Mouse (Mus musculus) neural tube, embryonic 12.5 days (tissue): ENCODE data around the gene Gm10563. TPM values are rescaled to one million over a fixed set of nuclear protein-coding genes. Genes with fewer than 3 reads are reported as not detected.

Experiments used
- ATAC-seq: fragments of 200-750 bp; cut with Nextera tagmentation; 2 replicates; pipeline ENCODE4 v1.8.0; 2017; ENCODE audit warnings: low read depth, mild to moderate bottlenecking, moderate TSS enrichment, moderate library complexity; ENCODE audit not compliant: low FRiP score
- H3K27ac ChIP-seq: fragments of 300-500 bp; sonication (generic); 2 replicates; pipeline ENCODE4 v1.5.1; 2016
- H3K27me3 ChIP-seq: fragments of 300-500 bp; sonication (generic); replicated peaks from 2 replicates; pipeline ENCODE4 v1.6.1; 2016; ENCODE audit warnings: mild to moderate bottlenecking
- H3K36me3 ChIP-seq: fragments of 300-500 bp; sonication (generic); 2 replicates; pipeline ENCODE4 v1.6.1; 2016; ENCODE audit warnings: mild to moderate bottlenecking
- H3K4me1 ChIP-seq: fragments of 300-500 bp; sonication (generic); 2 replicates; pipeline ENCODE4 v1.6.1; 2016
- H3K4me2 ChIP-seq: fragments of 300-500 bp; sonication (generic); replicated peaks from 2 replicates; pipeline ENCODE4 v1.6.1; 2016; ENCODE audit warnings: mild to moderate bottlenecking
- H3K4me3 ChIP-seq: fragments of 300-500 bp; sonication (generic); 2 replicates; pipeline ENCODE4 v1.5.1; 2016
- H3K9ac ChIP-seq: fragments of 300-500 bp; sonication (generic); 2 replicates; pipeline ENCODE4 v1.6.1; 2016; ENCODE audit warnings: mild to moderate bottlenecking
- H3K9me3 ChIP-seq: fragments of 300-500 bp; sonication (generic); 2 replicates; pipeline ENCODE4 v1.6.1; 2016; ENCODE audit warnings: mild to moderate bottlenecking
- whole genome bisulfite sequencing: fragments of 180-500 bp; shearing (Covaris S2); methylation state at CpG from one replicate; pipeline ENCODE4 v1.1.7; 2016; 5-methylcytosine and 5-hydroxymethylcytosine counted together
- polyA plus RNA-seq: library from polyadenylated mRNA; unstranded; fragments of >200 nt; fragmentation: Nextera tagmentation; extraction: Ambion mirVana; gene quantifications from 2 replicates; pipeline ENCODE4 v1.2.1, GENCODE M21; 2016

The Gm10563 gene
- polyA plus RNA-seq, 1 experiment from 2014 or later, result not detected

DNA sequence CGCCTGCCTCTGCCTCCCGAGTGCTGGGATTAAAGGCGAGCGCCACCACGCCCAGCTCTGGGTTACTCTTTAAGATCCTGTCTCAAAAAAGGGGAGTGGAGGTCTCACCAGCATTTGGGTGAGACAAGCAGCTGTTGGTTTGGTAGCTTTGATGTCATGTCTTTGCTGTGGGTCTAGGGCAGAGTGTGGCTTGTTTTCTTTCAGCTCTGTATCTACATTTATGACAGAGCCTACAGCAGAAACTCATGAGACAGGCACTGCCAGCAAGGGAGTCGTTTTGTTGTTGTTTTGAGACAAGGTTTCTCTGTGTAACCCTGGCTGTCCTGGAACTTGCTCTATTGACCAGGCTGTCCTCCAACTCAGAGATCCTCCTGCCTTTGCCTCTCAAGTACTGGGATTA is 41.4 kb downstream of the Gm10563 start:
- H3K4me1 ChIP-seq, result peaks cover 9% of the 10 kb centered on the region; the same call in 1 of the 2 replicates
- no peak overlapping the region for H3K27ac ChIP-seq
- no peaks in the 10 kb centered on the region for H3K27me3 ChIP-seq
- no peak for ATAC-seq
- no peaks in the 10 kb centered on the region for H3K9me3 ChIP-seq
- H3K9ac ChIP-seq, result no peak overlapping the region
- no peak overlapping the region for H3K4me3 ChIP-seq
- peaks cover 8% of the 10 kb centered on the region; the same call in 1 of the 2 replicates for H3K36me3 ChIP-seq
- no peak overlapping the region for H3K4me2 ChIP-seq
- 95% methylated on average over 6 of the region's 6 CpGs for WGBS

DNA sequence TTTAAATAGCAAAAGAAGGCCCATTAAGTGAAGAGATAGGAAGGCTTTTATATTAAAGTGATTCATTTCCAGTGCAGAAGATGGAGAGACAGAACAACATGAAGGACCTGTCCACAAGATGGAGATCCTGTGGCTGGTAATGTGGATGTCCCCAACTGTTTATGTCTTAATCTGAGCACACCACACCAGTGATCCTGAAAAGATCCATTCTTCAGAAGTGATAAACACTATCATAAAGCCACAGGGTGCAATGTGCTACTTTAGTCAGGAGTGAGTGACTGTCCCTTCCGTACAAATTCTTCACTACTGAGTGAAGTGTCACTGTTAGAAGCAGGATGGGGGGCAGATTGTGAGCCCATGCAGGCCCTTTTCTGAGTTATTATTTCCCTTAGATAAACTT is 42.5 kb downstream of the Gm10563 start:
- Histone ChIP-seq H3K27ac (no peak overlapping the region), H3K4me1 (peaks cover 9% of the 10 kb centered on the region; the same call in 1 of the 2 replicates), H3K9me3 (no peaks in the 10 kb centered on the region), H3K4me2 (peak overlapping the region; percentile 95), H3K27me3 (no peaks in the 10 kb centered on the region), H3K4me3 (no peak overlapping the region), H3K36me3 (peaks cover 8% of the 10 kb centered on the region; the same call in 1 of the 2 replicates), H3K9ac (peak overlapping the region; percentile 97; the same call in 1 of the 2 replicates)
- no peak for ATAC-seq
- WGBS, result 78% methylated on average over 1 of the region's 1 CpGs

GRCm38 (mm10) chr4:155601997-155602456 is 43.2 kb downstream of the Gm10563 start:
- WGBS, result 3% methylated on average over 30 of the region's 31 CpGs

GRCm38 (mm10) chr4:155601091-155601996 is 43.9 kb downstream of the Gm10563 start, which contains the start of gene Slc35e2:
Gene Slc35e2, plus strand, starts transcription at chr4:155601416.
- ATAC-seq, result peak; percentile 97
- Histone ChIP-seq H3K9ac (peak within 1 kb of the TSS; percentile 97), H3K4me2 (peak within 1 kb of the TSS; percentile 95), H3K27me3 (no peaks in the 10 kb centered on the region), H3K36me3 (peaks cover 8% of the 10 kb centered on the region; the same call in 1 of the 2 replicates), H3K4me3 (peak within 1 kb of the TSS; percentile 98), H3K27ac (peak within 1 kb of the TSS; percentile 97), H3K4me1 (peaks cover 9% of the 10 kb centered on the region; the same call in 1 of the 2 replicates), H3K9me3 (no peaks in the 10 kb centered on the region)
- WGBS, result under 1% methylated on average over 61 of the region's 65 CpGs

More at GRCm38 (mm10) chr4:155601997-155602456, 43.2 kb downstream of the Gm10563 start:
- Histone ChIP-seq H3K4me3 (peak overlapping the region; percentile 98), H3K27ac (peak overlapping the region; percentile 97), H3K4me1 (peaks cover 9% of the 10 kb centered on the region; the same call in 1 of the 2 replicates), H3K9me3 (no peaks in the 10 kb centered on the region), H3K27me3 (no peaks in the 10 kb centered on the region), H3K36me3 (peaks cover 8% of the 10 kb centered on the region; the same call in 1 of the 2 replicates), H3K9ac (peak overlapping the region; percentile 97), H3K4me2 (peak overlapping the region; percentile 95)
- peak; percentile 42 for ATAC-seq

DNA sequence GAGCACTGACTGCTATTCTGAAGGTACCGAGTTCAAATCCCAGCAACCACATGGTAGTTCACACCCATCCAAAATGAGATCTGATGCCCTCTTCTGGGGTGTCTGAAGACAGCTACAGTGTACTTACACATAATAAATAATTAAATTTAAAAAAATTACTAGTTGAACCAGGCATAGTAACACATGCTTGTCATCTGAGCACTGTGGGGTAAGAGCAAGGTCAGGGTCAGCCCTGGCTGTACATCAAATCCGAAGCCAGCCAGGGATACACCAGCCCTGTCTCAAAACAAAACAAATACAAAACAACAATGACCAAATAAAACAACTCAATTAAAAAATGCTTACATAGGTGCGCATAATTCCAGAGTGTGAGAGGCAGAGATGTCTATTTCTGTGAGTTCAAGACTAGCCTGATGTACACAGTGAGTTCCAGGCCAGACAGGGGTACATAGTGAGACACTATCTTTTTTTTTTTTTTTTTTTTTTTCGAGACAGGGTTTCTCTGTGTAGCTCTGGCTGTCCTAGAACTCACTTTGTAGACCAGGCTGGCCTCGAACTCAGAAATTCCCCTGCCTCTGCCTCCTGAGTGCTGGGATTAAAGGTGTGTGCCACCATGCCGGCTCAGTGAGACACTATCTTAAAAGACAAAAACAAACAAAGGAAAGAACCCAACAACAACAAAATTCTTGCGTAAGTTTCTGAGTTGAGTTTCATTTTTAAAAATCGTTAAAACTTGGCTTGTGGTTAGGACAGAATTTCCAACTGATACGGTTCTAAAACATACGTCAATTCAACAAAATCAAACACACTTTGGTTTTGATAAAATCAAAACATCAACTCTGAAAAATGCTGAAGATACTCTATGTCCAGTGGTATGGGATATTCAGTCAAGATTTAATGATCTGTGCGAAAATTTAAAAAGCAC is 45.0 kb downstream of the Gm10563 start:
- Histone ChIP-seq H3K36me3 (peaks cover 8% of the 10 kb centered on the region; the same call in 1 of the 2 replicates), H3K4me2 (peak overlapping the region; percentile 95), H3K4me3 (peak overlapping the region; percentile 98; the same call in 1 of the 2 replicates), H3K9ac (peak overlapping the region; percentile 97), H3K9me3 (no peaks in the 10 kb centered on the region), H3K27me3 (no peaks in the 10 kb centered on the region), H3K4me1 (peaks cover 9% of the 10 kb centered on the region; the same call in 1 of the 2 replicates), H3K27ac (no peak overlapping the region)
- WGBS, result 90% methylated on average over 11 of the region's 11 CpGs
- ATAC-seq, result no peak

DNA sequence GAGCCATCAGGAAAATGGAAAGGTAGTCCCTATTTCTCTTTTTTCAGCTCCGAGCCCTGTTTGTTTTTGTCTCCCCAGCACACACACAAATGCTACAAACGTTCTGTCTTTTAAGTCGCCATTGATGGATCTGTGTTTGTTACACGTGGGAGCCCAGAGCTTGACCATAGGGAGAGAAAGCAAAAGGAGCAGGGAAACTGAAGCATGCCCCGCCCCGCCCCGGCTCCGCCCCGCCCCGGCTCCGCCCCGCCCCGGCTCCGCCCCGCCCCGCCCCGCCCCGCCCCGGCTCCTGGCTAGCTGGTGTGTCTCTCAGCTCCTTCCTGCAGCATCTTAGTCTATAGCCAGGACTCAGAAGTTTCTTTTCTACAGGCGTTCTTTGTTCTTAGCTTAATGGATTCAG is 46.7 kb downstream of the Gm10563 start:
- no peaks in the 10 kb centered on the region for H3K9me3 ChIP-seq
- no peak overlapping the region for H3K27ac ChIP-seq
- no peaks in the 10 kb centered on the region for H3K27me3 ChIP-seq
- no peaks in the 10 kb centered on the region for H3K36me3 ChIP-seq
- WGBS, result 24% methylated on average over 20 of the region's 20 CpGs
- H3K4me2 ChIP-seq, result no peak overlapping the region; the same call in 1 of the 2 replicates
- ATAC-seq, result no peak
- no peak overlapping the region for H3K9ac ChIP-seq
- H3K4me3 ChIP-seq, result no peak overlapping the region
- peaks cover 9% of the 10 kb centered on the region; the same call in 1 of the 2 replicates for H3K4me1 ChIP-seq

GRCm38 (mm10) chr4:155596606-155597005 is 48.6 kb downstream of the Gm10563 start:
- no peak overlapping the region for H3K9ac ChIP-seq
- 85% methylated on average over 5 of the region's 5 CpGs for WGBS
- ATAC-seq, result no peak
- no peaks in the 10 kb centered on the region for H3K9me3 ChIP-seq
- no peaks in the 10 kb centered on the region for H3K4me1 ChIP-seq
- no peak overlapping the region for H3K4me2 ChIP-seq
- H3K27ac ChIP-seq, result no peak overlapping the region
- H3K4me3 ChIP-seq, result no peak overlapping the region
- no peaks in the 10 kb centered on the region for H3K36me3 ChIP-seq
- no peaks in the 10 kb centered on the region for H3K27me3 ChIP-seq

GRCm38 (mm10) chr4:155595777-155596176 is 49.4 kb downstream of the Gm10563 start:
- no peak overlapping the region for H3K4me2 ChIP-seq
- WGBS, result 86% methylated on average over 3 of the region's 3 CpGs
- H3K9me3 ChIP-seq, result no peaks in the 10 kb centered on the region
- 0 out of 2 replicates have a peak, but pooled peaks cover 2% of the 10 kb centered on the region for H3K36me3 ChIP-seq
- H3K9ac ChIP-seq, result no peak overlapping the region
- no peaks in the 10 kb centered on the region for H3K4me1 ChIP-seq
- no peak overlapping the region for H3K4me3 ChIP-seq
- no peak for ATAC-seq
- H3K27ac ChIP-seq, result no peak overlapping the region
- H3K27me3 ChIP-seq, result no peaks in the 10 kb centered on the region

GRCm38 (mm10) chr4:155593780-155594179 is 51.4 kb downstream of the Gm10563 start:
- H3K4me3 ChIP-seq, result no peak overlapping the region
- no peak overlapping the region for H3K9ac ChIP-seq
- 74% methylated on average over 1 of the region's 1 CpGs for WGBS
- peaks cover 21% of the 10 kb centered on the region for H3K36me3 ChIP-seq
- H3K9me3 ChIP-seq, result no peaks in the 10 kb centered on the region
- no peaks in the 10 kb centered on the region for H3K27me3 ChIP-seq
- H3K27ac ChIP-seq, result no peak overlapping the region
- ATAC-seq, result no peak
- no peaks in the 10 kb centered on the region for H3K4me1 ChIP-seq
- no peak overlapping the region for H3K4me2 ChIP-seq

- Histone ChIP-seq H3K4me1 (no peaks in the 10 kb centered on the region), H3K36me3 (peaks cover 46% of the 10 kb centered on the region), H3K9ac (no peak overlapping the region), H3K27me3 (no peaks in the 10 kb centered on the region), H3K4me3 (no peak overlapping the region), H3K4me2 (no peak overlapping the region), H3K9me3 (no peaks in the 10 kb centered on the region), H3K27ac (no peak overlapping the region)
- 88% methylated on average over 7 of the region's 7 CpGs for WGBS
- ATAC-seq, result no peak
Observed at GRCm38 (mm10) chr4:155591012-155591719, 54.0 kb downstream of the Gm10563 start.

GRCm38 (mm10) chr4:155589356-155589755 is 55.9 kb downstream of the Gm10563 start:
- H3K36me3 ChIP-seq, result peaks cover 64% of the 10 kb centered on the region

More at GRCm38 (mm10) chr4:155589356-155589755, 55.9 kb downstream of the Gm10563 start:
- Histone ChIP-seq H3K4me3 (no peak overlapping the region), H3K9ac (no peak overlapping the region), H3K4me1 (no peaks in the 10 kb centered on the region), H3K27me3 (no peaks in the 10 kb centered on the region), H3K9me3 (no peaks in the 10 kb centered on the region), H3K4me2 (no peak overlapping the region), H3K27ac (no peak overlapping the region)
- whole genome bisulfite sequencing, result 91% methylated on average over 5 of the region's 5 CpGs
- no peak for ATAC-seq
